Mouse (Mus musculus) E14TG2a.4 (cell line): ENCODE data around the gene Ppie.
"Not testable (repeated sequence)": the region's sequence is repeated elsewhere in the genome, so short reads cannot be mapped to it uniquely, and the experiment has no call there.

Experiments
- H3K27me3 ChIP-seq: 2 replicates; pipeline ENCODE4 v1.6.1; 2014; ENCODE audit warnings: low read length, control low read depth; ENCODE audit not compliant: insufficient read depth
- H3K36me3 ChIP-seq: 2 replicates; pipeline ENCODE4 v1.6.1; 2014; ENCODE audit warnings: low read length, control low read depth; ENCODE audit not compliant: insufficient read depth
- H3K4me1 ChIP-seq: replicated peaks from 2 replicates; pipeline ENCODE4 v1.6.1; 2014; ENCODE audit warnings: low read depth, low read length, control low read depth
- H3K4me3 ChIP-seq: replicated peaks from 2 replicates; pipeline ENCODE4 v1.5.1; 2014; ENCODE audit warnings: mild to moderate bottlenecking, low read length
- H3K9me3 ChIP-seq: 2 replicates; pipeline ENCODE4 v1.6.1; 2014; ENCODE audit warnings: low read length, control low read depth
- CTCF ChIP-seq: conservative IDR thresholded peaks from 2 replicates; pipeline ENCODE4 v1.5.1; 2014; ENCODE audit warnings: low read length
- NANOG ChIP-seq: IDR thresholded peaks from 2 replicates; pipeline ENCODE4 v1.6.1; 2014; ENCODE audit warnings: borderline replicate concordance, low read length, mixed read lengths
- POU5F1 ChIP-seq: IDR thresholded peaks from 2 replicates; pipeline ENCODE4 v1.6.1; 2014; ENCODE audit warnings: low read length, borderline replicate concordance

The Ppie gene

DNA sequence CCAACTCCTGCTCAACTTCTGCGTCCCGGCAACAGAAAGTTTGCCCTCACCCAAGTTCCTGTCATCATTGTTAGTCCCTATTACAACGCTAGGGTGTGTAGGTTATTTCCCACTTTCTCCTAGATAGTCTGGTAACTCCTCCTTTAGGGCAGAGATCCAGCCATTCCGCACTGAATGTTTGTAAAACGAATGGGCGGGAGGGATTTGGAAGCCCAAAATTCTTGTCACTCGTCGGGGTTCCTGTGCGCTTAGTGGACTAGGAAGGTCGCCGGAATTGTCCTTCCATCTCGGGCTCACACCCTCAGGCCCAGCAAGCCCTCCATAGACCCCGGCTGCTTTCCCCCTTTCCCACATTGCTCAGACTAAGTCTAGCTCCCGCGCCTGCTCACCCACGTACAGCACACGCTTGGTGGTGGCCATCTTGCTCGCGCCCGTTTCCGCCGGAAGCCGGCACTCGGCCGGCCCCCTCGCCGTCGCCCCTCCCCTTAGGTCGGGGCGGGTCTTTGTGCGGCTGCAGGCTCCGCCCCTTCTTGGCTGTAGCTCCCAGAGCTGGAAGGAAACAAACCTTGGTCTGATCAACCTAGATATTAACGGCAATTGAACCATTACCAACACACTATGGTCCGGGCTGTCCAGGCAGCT is at the start of gene Ppie:
Gene Ppie (minus strand): TSS at position 439 of the 642 bp plus-strand sequence.
- Histone ChIP-seq H3K9me3 (no peaks in the 10 kb centered on the region), H3K4me1 (peaks cover 29% of the 10 kb centered on the region), H3K4me3 (peak within 1 kb of the TSS; percentile 92), H3K36me3 (peaks cover 41% of the 10 kb centered on the region), H3K27me3 (no peaks in the 10 kb centered on the region; the same call in 1 of the 2 replicates)
- TF ChIP-seq CTCF (no peak), NANOG (no peak), POU5F1 (no peak)

DNA sequence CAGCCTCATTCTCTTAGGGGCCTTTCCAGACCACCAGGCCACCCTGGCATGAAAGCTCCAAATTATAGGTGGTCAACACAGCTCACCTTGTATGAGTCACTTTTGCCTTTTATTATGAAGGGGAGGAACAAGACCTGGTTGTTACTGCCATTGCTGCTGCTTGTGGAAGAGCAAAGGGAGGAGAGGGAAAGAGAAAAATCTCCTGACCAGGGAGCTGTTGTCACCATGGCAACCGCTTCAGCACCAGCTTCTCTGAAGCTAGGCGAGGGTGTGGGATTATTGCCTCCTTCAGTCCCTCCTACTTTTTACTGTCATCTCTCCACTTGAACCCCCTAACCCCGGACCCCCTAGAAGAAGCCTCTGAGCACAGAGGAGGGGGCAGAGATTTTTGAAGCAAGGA is 45.1 kb upstream of the Ppie start:
- Histone ChIP-seq H3K4me1 (peaks cover 31% of the 10 kb centered on the region), H3K9me3 (no peaks in the 10 kb centered on the region), H3K4me3 (no peak overlapping the region), H3K27me3 (peaks cover 99% of the 10 kb centered on the region), H3K36me3 (no peaks in the 10 kb centered on the region)
- TF ChIP-seq POU5F1 = no peak
- no peak for TF ChIP-seq NANOG
- no peak for TF ChIP-seq CTCF

DNA sequence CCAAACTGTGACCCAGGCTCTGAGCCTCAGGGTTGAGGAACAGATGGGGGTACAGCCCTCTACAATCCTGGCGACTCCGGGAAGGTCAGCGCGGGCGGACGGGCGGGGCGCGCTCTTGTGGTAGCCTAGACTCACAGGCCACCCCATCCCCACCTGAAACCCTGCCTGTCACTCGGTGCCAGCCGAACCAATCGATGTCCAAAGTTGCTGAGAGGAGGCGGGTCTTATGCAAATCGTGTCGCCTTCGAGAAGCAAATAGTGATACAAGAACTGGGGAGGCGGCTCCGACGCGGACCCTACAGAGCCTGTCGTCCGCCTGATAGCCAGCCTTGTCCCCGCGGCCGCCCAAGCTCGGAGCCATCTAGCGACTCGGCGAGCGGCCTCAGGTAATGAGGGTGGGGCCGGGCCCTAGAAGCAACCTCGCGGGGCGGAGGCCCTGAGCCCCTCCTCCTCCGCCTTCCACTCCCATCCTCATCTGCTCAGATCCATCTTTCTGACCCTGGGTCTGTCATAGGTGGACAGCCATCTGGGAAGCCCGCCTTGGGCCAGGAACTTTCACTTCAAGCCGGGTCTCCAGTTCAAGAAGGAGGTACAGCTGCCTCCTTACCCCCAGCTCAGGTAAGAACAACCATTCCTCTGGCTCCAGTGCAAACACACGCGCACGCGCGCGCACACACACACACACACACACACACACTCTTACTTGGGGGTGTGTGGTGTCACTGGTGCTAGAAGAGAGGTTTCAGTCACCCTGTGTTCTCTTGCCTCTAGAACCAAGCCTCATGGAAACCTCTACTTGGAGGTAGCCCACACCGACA is 43.7 kb upstream of the Ppie start:
- Histone ChIP-seq H3K9me3 (no peaks in the 10 kb centered on the region), H3K4me3 (peak overlapping the region; percentile 79), H3K36me3 (no peaks in the 10 kb centered on the region), H3K4me1 (peaks cover 20% of the 10 kb centered on the region), H3K27me3 (peaks cover 99% of the 10 kb centered on the region)
- TF ChIP-seq POU5F1 (no peak), NANOG (no peak), CTCF (no peak)

DNA sequence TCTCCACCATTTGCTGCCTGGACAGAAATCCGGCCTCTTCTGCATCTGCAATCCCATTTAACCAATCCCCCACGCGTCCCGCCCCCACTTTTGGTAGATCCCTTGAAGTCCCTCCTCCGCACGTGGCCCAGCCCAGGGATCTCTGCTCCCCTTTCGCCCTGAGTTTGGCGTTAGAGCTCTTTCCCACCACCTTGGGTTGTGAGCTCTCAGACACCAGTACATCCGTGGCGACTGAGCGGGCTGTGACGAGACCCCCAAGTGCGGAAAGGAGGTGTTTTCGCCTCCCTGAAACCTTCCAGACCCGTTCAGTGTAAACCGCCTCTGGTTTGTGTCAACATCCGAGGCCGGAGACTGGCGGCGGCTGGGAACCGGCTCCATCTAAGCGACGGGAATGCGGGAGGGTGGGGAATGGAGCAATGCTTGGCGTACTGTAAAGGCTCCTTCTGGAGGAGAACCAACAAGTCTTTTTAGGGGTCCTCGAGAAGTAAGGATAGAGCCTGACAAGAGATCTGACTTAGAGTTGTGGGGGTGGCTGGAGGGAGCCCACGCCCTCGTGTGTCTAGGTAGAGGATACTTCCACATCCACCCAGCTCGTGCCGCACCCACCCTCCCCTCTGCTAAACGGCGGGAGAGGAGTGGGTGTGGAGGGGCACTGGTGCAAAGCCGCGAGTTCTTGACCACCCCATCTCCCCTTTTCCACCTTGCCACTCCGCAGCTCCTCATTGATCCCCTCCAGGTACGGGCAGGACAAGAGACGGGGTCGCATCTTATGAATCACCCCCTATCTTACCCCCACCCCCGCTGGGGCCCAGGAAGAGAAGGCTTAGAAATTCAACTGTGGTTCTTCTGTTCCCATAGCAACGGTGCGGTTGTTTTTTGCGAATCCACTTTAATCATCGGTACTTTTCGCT is 42.8 kb upstream of the Ppie start, which contains the start of gene Hpcal4:
Gene Hpcal4 (plus strand): TSS at position 900 of the 911 bp plus-strand sequence.
- H3K4me3 ChIP-seq = peak within 1 kb of the TSS; percentile 79
- no peaks in the 10 kb centered on the region for H3K9me3 ChIP-seq
- peaks cover 97% of the 10 kb centered on the region for H3K27me3 ChIP-seq
- no peaks in the 10 kb centered on the region for H3K36me3 ChIP-seq
- peaks cover 20% of the 10 kb centered on the region for H3K4me1 ChIP-seq
- TF ChIP-seq NANOG (no peak), POU5F1 (no peak), CTCF (no peak)

DNA sequence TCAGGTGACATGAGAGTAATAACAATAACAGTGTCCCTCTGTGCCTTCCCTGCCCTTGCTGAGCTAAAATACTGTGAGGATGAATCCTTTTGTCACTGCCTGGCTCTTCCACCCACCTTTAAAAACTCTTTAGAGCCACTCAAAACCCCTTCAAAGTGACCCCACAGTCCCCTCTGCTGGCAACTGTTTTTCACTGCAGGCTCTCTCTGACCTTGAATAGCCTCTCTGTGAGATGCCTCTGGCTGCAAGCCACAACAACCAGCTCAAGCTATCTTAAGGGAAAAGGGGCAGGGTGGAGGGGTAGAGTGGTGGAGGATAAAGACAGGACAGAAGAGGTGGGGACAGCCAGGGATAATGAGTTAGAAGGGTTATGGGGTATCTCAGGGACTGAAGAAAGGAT is 32.1 kb upstream of the Ppie start:
- no peak for TF ChIP-seq POU5F1
- no peak; the same call in 1 of the 2 replicates for TF ChIP-seq CTCF
- no peak for TF ChIP-seq NANOG
- no peak overlapping the region for H3K4me3 ChIP-seq
- no peaks in the 10 kb centered on the region for H3K9me3 ChIP-seq
- H3K4me1 ChIP-seq = peaks cover 13% of the 10 kb centered on the region
- peaks cover 38% of the 10 kb centered on the region for H3K27me3 ChIP-seq
- no peaks in the 10 kb centered on the region for H3K36me3 ChIP-seq

DNA sequence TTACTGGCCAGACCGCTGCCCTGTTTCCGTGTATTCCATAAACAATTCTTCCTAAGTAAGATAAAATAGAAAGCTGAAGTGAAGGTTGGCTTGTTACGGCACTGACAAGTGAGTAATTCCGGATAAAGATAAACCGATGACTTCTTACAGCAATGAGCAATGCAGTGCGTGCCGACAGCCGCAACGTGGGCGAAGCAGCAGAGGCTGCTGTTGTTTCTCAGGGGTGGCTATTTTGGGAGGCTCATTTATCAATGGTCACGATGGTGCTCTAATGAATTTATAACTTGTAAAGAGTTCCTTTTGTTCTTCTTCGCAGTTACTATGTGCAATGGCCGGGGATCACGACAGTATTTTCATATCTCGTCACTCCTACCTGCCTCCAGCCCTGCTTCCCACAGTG is 24.4 kb upstream of the Ppie start:
- peaks cover 23% of the 10 kb centered on the region for H3K4me1 ChIP-seq
- H3K4me3 ChIP-seq = no peak overlapping the region
- H3K9me3 ChIP-seq = no peaks in the 10 kb centered on the region
- peaks cover 37% of the 10 kb centered on the region for H3K27me3 ChIP-seq
- H3K36me3 ChIP-seq = no peaks in the 10 kb centered on the region
- TF ChIP-seq CTCF (no peak), POU5F1 (no peak), NANOG (no peak)

DNA sequence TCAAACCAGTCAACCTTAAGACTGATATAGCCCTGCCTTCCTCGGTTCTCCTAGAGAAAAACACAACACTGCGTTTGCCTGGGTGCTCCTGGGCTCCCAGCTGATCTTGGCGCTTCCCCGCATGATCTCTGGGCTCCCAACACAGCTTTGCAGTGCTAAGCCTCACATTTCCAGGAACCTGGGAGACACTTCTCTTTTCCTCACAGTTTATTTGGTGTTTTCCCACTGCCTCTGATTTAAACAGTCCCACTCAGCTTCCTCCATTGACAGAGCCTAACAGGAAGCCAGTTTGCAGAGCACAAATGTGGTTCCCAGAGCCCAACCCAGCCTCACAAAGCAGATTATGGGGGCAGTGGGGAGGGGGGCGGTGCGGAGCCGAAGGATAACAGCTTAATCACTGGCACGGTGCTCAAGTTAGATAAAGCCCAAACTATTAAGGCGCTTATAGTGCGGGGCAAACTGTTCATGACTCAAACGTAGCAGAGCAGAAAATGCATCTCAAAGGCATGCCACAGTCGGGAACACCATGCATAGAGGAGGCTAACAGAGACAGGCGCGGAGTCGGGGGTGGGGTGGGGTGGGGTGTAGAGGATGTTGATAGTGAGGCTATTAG is 22.7 kb upstream of the Ppie start:
- Histone ChIP-seq H3K27me3 (peaks cover 37% of the 10 kb centered on the region), H3K9me3 (no peaks in the 10 kb centered on the region), H3K4me3 (peak overlapping the region; percentile 48; the same call in 1 of the 2 replicates), H3K4me1 (peaks cover 23% of the 10 kb centered on the region), H3K36me3 (no peaks in the 10 kb centered on the region)
- no peak for TF ChIP-seq NANOG
- TF ChIP-seq CTCF = no peak
- no peak for TF ChIP-seq POU5F1

DNA sequence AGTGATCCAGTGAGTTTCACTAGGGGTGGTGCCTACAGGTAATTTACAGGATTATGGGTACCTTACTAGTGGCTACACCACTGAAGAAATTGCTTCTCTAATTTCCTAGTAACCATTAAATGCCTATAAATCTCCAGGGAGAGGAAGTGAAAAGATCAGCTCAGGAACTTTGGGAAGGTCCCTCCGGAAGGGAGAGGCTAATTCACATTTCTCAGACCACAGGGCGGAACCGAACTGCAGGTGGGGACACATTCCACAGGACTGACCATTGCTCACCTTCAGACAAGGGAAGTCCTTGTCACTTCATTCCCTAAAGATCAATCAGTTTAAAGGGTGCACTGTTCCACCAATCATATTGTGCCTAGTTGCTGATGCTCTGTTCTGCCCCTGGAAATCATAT is 21.5 kb upstream of the Ppie start:
- Histone ChIP-seq H3K27me3 (peaks cover 37% of the 10 kb centered on the region), H3K4me1 (peaks cover 23% of the 10 kb centered on the region)
- H3K4me3 ChIP-seq = not testable (repeated sequence)

More for the DNA sequence above, 21.5 kb upstream of the Ppie start:
- H3K36me3 ChIP-seq, H3K9me3 ChIP-seq: not testable (repeated sequence)
